Mouse (Mus musculus): ENCODE results near the gene Gm44790.

DNA sequence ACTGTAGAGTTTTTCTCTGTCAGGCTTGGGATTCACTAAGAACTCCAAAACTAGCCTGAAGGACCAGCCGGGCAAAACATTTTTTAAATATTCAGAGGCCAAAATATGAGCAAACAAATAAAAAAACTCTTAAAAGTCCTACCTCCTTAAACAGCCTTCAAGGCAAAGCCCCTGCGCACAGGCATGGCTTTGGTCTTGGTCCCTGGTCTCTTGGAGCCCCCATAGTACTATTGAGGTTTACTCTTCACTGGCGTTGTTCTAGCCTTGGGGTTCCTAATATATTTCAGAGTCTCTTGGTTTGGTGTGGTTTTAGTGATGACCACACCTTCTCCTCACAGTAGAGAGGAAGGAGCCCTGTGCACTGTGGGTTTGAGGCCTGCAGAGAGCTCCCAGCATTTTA is 5.1 kb downstream of the Gm44790 start:
- TF ChIP-seq GATA1 (IDR thresholded peaks at IDR 0.05; ENCODE audit: borderline replicate concordance, low read length): no peak
- TF ChIP-seq FLI1 (IDR thresholded peaks at IDR 0.05; ENCODE audit: low read length): no peak

Measured in megakaryocyte, embryonic 14.5 days (primary cell).